Mouse (Mus musculus) megakaryocyte-erythroid progenitor cell, adult 5-6 weeks (primary cell): Measurements from ENCODE around the gene Arsa. TPM values are rescaled to one million over a fixed set of nuclear protein-coding genes. Genes with fewer than 3 reads are reported as not detected.

Experiments
- ATAC-seq: replicated peaks from 2 replicates; pipeline ENCODE4 v1.8.0; 2016; ENCODE audit warnings: mild to moderate bottlenecking, inconsistent platforms; ENCODE audit not compliant: severe bottlenecking, poor library complexity, low FRiP score, low TSS enrichment
- total RNA-seq, 2 experiments: library from RNA; stranded (forward) in 1 of 2; stranded (reverse) in 1 of 2; fragments of 200-1000, 215-1000 nt in 1 of 2; fragments of >200 nt in 1 of 2; fragmentation: Nextera tagmentation in 1 of 2; gene quantifications; 2 replicates each; pipeline ENCODE4 v1.2.3; 2014 to 2017

The Arsa gene
- total RNA-seq (2014; fragmentation: Nextera tagmentation) (10.7 and 18.3 TPM in 2 replicates), total RNA-seq (2017) (7.1 and 17.4 TPM in 2 replicates)

DNA sequence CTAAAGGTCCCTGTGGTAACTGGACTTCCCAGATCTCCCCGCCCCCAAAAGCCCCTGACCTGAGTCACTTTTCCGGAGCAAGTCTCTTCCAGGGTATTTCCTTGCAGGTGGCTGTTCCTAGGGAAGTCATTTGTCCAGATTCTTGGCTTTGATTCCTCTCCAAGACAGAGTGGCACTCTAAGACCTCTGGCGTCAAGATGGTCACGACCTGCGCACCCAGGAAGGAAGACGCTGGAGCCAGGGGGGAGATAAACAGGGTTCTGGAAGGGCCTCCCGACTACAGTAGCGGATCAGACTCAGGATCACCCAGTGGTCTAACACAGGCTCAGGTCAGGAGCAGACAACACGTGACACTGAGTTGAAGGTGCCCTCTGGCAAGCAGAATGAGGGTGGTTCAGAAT, at the start of gene Arsa:
Gene Arsa, minus strand, starts transcription at position 335 of the 401 bp plus-strand sequence.
- ATAC-seq = no peak

DNA sequence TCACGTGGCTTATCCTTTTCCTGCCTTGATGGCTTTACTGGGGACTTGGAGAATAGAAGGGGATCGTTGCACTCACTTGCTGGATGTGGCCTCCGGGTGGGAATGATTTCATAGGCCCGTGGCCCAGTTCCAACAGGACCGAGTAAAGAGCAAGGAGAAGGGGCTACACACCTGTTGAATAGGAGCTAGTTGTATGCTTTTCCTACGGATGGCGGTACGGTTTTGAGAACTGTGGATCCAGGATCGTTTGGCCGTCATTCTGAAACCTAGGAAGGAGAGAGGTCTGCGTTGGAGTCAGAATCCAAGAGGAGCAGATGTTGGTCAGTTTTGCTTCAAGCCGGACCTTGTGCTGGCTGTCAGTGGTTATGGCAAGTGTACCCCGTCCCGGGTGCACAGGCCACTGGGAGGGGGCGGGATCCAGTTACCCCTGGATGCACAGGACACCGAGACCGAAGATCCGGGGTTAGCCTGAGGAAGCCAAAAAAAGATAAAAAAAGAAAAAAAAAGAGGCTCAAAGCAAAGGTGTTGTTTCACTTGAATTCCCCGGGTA, 49.6 kb upstream of the Arsa start:
- no peak for ATAC-seq

DNA sequence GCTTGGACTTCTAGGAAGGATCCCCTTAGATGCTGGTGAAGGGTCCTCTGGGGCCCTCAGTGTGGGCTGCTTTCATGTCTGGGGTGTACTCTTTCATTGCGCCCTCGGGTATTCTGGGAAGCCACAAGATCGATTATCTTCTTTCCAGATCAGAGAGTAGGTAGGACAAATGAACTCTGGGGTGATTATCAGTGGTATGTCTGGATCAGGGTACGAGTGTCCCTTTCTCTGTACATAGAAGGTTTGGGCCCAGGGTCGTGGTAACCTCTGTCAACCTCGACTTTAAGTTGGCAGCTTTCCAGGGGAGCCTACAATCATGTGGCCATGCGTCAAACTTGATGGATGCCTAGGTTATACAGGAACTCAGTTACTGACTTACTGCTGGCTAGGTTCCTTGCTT, 48.7 kb upstream of the Arsa start:
- no peak for ATAC-seq

DNA sequence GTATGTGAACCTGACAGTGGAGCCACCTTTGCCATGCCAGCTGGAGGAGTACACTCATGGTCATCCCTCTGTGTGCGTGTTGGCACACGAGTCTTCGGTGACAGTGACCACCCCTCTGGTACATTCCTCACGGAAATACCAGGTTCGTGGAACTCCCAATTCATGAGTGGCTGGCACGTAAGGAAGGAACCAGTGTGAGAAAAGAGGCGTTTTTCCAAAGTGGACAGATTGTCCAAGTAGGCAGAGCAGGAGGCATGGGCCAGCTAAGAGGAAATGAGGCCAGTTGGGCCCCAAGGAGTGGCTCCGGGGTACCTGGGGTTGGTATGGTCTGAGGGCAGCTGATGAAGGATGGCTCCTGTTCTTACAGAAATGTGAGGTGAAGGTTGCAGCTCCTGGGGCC, 48.2 kb upstream of the Arsa start:
- no peak for ATAC-seq

DNA sequence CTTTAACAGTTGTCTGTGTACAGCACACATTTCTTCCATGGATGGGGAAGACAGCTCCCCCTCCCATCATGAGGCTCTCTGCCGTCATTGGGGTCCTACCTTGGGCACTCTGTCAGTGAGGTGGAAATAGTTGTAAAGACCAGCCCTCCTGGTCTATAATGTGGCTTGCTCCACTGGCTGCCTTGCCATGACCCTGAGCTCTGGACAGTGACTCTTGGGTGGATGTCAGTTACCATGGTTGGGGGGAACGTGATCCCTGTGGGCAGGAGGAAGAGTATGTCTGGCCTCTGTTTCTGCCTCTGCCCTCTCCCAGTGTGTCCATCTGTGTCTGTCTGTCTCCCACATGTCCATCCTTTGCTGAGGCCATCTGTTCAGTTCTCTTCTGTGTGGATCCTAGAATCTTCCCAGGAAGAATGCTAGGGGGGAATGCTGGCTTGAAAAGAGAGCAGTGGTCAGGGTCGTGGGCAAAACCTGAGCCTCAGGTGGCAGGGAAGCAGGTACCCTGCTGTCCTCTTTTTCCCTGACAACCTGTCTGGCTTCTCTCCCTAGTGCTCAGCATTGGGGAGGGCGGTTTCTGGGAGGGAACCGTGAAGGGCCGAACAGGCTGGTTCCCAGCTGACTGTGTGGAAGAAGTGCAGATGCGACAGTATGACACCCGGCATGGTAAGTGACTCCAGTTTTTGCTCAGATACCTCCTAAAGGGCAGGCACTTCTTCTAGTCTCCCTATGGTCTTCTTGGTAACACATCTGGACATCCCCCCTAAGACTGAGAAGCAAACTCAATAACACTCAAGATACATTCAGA, 47.6 kb upstream of the Arsa start:
- ATAC-seq = no peak

DNA sequence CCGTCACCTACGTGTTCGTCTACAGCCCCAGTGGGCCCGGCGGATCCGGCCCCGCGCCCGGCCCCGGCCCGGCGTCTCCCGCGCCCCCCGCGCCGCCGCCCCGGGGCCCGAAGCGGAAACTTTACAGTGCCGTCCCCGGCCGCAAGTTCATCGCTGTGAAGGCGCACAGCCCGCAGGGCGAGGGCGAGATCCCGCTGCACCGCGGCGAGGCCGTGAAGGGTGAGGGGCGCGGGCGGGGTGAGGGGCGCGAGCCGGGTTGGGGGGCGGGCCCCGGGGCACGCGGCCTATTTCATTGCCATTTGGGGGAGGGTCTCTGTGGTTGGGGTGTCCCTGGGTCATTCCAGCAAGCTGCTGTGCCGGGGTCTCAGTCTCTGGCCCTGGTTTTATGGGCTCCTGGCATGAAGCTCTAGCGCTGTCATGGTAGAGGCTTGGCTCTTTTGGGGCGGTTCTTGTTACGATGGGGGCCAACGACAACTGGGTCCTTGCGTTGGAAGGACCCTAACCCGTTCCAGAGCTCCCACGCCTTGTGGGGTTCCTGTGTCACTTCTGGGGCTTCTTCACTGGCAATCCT, 46.9 kb upstream of the Arsa start:
- ATAC-seq = no peak

DNA sequence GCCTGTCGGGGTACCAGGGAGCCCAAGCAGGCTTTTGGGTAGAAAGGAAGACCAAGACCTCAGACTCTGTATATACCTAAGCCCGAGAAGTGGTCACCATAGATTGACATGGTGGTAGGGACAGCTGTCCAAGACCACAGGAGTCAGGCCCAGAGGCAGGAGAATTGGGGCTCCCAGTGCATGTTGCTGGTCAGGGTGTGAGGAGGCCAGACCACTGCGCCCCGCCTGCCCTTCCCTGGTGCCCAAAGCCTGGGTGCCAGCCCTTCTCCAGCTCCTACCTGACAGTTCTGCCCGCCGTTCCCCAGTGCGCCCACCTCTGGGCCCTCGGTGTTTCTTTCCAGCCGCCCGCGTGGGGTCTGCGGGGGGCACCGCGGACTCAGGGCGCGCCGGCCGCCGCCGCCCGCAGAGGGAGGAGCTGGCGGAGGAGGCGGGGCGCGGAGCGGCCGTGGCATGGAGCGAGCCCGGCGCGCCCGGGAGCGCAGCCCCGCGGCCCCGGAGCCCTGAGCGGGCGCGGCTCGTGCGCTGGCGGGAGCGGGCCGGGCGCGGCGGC, 46.1 kb upstream of the Arsa start:
- no peak; the same call in 1 of the 2 replicates for ATAC-seq

DNA sequence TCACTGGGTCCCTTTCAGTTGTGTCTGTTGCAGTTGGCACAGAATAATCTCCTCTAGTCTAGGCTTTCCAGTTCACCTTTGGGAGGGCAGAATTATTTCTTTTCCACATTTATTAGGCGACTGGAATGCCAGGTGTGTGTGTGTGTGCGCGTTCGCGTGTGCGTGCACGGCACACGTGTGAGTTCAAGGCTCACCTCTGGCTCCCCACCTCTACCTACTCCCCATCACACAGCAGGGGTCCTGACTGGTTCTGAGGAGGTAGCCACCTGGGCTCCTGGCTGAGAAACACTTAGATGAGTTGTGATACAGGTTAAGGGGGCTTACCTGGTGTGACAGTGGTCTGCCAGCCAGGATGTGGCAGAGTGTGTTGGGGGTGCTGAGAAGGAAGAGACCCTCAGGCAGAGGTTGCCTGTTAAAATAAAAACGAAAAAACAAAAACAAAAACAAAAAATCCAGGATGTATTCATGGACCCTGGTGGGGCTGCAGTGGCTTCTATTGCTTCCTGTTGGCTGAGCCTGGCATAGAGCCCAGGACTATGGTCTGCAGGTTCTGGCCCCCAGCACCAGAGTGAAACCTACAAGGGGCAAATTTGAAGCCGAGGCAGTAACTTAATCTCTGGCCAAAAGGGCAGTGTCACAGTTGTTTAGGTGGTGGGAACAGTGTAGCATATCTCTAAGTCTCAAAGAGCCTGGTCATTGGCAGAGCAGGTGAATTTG, 45.5 kb upstream of the Arsa start:
- no peak for ATAC-seq

DNA sequence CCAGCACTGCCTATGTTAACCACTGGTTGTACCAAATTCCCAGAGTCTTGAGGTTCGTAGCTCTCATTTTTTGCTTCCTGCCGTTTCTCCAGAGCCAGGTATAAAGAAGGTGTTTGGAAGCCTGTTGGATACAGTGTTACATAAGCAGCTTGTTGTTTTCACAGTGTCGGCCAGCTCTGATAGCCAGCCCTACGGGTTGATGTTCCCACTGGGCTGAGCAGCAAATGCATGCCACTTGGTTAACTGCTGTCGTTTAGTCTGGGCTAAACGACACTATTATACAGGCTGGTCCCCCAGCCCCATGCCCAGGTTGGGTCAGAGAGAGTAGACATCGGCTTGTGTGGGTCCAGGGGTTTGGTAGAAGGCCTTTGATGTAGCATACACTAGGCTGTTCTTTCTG, 44.7 kb upstream of the Arsa start:
- ATAC-seq = no peak

DNA sequence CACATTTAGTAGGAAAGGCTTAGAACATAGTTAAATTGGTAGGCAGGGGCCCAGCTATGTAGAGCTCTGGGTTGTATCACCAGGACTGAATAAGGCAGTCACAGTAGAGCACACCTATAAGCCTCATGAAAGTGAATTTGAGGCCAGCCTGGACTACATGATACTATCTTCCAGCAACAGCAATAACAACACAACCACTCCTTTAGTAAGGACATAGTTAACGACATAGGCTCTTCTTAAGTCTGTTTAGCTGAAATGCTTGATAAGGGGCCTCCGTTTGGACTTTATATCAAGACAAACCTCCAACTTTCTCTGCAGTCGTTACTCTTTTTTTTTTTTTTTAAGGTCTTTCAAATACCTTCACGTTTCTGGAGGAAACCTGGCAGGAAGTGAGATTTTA, 35.5 kb upstream of the Arsa start:
- ATAC-seq = peak; percentile 91

DNA sequence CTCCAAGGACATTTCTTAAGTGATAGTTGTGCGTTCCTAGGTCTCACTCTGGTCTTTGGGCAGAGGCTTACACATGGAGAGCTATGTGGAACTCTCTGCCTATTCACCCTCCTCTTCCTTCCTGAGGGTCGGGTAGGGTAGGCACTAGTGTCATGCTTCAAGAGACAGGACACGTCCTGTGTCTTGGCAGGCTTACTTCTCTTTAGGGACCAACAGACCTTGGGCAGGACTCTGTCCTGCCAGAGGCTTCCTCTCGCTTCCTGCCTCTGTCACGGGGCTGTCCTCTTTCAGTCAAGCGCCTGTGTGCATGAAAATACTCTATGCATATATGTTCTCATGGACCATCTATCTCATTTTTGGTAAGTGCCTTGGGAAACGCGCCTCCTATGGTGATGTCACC, 30.5 kb upstream of the Arsa start:
- ATAC-seq = no peak

DNA sequence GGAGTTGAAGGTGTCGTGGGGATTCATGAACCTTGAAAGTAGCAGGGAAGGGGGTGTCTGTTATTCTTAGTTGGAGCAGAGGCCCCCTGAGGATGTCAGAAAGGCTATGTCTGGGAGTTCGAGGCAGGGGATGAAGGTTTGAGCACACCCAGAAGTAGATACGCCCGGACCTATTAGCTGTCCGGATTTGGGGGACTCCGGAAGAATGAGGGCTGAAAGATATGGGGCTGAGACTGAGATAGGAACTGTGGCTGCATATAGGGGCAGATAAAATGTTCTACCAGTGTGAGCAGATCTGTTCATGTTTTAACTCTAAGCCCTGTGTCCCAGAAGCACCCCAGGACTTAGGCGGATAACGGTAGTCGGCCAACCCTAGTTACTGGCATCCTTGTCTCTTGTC, 27.6 kb upstream of the Arsa start:
- ATAC-seq = peak; percentile 45

DNA sequence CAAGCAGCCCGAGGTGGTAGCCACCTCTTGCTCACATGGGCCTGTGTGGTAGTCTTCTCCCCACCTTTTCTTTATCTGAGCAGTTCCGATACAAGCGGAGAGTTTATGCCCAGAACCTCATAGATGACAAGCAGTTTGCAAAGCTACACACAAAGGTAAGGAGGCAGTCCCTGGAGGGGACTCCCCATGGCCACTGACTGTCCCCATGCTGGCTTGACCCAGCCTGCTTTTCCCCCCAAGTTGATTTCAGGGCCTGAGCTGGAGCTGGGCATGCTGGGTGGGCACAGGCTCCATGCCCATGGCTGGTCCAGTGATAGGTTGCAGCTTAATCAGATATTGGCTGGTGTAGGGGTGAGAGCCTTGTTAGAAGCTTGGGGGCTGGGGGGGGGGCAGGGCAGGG, 24.1 kb upstream of the Arsa start:
- no peak for ATAC-seq

DNA sequence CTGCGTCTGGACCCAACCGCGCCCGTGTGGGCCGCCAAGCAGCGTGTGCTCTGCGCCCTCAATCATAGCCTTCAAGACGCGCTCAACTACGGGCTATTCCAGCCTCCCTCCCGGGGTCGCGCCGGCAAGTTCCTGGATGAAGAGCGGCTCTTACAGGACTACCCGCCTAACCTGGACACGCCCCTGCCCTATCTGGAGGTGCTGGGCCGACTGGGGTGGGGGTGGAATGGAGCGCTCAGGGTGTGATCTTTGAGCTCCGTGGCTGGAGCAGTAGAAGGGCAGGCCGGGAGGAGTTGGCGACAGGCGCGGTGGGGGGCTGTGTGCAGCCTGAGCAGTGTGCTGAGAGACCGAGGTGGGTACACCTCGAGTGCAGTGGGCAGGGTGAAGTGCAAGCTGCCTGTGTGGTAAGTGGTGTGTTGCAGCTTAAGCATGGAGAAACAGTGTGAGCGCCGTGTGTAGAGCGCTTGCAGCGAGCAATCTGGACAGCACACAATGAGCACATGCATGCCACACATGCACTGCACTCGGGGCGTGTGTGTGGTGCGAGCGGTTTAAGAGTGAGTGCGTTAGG, 23.1 kb upstream of the Arsa start:
- peak; percentile 42 for ATAC-seq

DNA sequence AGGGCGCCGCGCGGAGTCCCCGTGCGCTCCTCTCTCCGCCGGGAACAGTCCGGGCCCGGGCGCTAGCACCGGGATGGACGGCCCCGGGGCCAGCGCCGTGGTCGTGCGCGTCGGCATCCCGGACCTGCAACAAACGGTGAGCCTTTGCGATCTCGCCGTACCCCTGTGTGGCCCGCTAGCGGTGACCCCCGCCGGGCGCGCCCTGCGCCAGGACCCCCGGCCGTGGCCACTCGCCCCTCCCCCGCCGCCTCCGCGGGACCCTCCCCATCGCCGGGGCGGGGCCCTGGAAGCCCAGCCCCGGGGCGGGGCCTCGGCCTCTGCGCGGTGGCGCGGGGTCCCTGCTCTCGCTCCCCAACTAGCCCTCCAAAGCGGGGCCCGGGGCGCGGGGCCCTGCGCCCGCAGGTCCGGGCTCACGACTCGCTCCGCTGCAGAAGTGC, 22.6 kb upstream of the Arsa start:
- no peak for ATAC-seq

DNA sequence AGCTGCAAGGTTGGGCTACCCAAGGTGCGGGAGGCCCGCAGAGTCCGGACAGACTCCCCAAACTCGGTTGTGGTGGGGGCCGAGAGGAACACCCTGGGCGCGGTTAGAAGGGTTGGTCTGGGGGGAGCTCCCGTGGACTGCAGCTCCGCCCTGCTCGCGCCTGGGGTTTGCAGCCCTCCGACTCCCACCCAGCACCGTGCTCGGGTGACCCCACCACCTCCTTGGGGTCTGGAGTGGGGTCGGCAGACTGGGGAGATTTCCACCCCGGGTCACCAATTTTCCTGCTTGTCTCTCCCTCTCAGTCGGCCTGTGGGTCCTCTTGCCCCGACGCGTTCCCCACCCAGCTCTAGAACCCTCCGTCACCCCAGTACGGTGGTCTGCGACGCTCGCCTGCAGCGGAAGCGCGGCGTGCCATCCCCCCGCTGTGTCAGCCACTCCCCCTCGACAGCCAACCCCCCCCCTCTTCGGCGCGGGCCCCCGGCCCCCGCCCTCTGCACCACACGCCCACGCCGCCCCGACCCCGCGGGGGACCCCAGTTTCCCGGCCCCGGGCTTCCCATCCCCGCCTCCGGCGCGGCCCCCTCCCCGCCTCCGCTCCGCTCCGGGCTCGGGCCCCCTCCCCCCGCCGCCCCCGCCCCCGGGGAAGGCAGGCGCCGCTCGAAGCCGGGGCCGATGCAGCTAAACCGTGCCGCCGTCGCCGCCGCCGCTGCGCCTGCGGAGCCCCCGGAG, 21.9 kb upstream of the Arsa start, which contains the start of gene Shank3:
Gene Shank3, plus strand, starts transcription at position 663 of the 728 bp plus-strand sequence.
- peak; percentile 20; the same call in 1 of the 2 replicates for ATAC-seq

DNA sequence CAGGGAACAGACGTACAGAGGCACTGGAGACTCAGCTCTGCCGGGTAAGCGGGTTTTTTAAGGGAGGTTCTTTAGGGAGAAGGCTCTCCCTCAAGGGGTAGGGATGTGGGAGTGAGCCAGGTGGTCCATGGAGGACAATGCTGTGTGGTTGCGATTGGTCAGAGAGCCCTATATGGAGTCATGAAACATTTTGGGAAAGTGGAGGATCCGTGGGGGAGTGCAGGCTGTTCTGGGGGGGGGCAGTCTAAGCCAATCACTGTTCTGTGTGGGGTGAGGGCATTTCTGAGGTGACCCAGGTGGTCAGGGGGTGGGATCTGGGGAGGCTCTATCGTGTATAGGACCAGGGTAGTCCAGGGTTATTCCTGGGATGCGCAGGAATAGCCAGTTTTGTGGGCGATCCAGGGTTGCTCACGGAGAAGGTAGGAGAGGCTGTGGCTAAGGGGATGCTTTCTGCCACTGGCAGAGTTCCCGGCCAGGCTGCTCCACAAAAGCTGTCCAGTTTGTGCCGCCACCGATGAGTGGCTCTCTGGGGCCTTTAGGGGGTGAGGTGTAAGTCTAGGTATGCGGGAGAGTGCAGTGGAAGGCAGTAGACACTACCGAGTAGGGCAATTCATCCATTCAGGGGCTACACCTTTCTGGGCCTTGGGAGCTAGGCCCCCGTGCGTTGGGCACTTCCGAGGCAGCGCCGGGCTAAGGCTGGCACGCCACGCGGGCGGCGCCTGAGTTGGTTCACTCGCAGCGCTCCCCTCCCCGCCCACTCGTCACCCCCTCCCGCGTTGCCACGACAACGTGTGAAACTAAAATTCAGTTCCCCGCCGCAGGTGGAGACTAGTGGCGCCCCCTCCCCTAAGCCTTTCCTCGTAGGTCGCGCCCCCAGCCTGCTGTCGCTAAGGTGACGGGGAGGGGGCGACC, 21.1 kb upstream of the Arsa start:
- ATAC-seq = peak; percentile 43
